In genomic region chr10:66741819-66742218, GRCm38 (mm10) we compare ENCODE assay signal across 9 mouse cellular contexts.
DNase-seq lines count a peak whose midpoint lies in the region; ATAC-seq and TF ChIP-seq lines count a peak whose summit lies in the region.
"Had no signal": no experiment of that assay in that cellular context is flagged by ENCODE, and none has a peak within 500 bp of the region (broad histone marks: within the 10 kb centered on the region; RNA-seq: fewer than 3 reads in every experiment).

No protein-coding gene starts in this region.

- H3K9ac ChIP-seq in kidney, embryonic 16.5 days (replicated peaks; ENCODE audit: low read length): no peak overlapping the region
- H3K9ac ChIP-seq: hindbrain, embryonic 15.5 days had no signal

- DNase-seq in kidney, adult 9 months: peak; percentile 32
- DNase-seq in ES-CJ7 (ENCODE audit: low read depth, low spot score): peak; percentile 59
- DNase-seq in brain, embryonic 14.5 days (ENCODE audit: low read depth): no peak
- no peak for DNase-seq in gastrocnemius, adult 8-10 months (ENCODE audit: low spot score in 2 of 2)

- no peaks in the 10 kb centered on the region for H3K9me3 ChIP-seq in kidney, embryonic 16.5 days (ENCODE audit: low read length)
- H3K9me3 ChIP-seq: hindbrain, embryonic 15.5 days had no signal

- H3K36me3 ChIP-seq in kidney, embryonic 16.5 days (ENCODE audit: insufficient read depth, low read length): no peaks in the 10 kb centered on the region
- H3K36me3 ChIP-seq: hindbrain, embryonic 15.5 days had no signal

- H3K4me1 ChIP-seq in kidney, embryonic 16.5 days (ENCODE audit: insufficient read depth, low read length): no peaks in the 10 kb centered on the region
- H3K4me1 ChIP-seq: hindbrain, embryonic 15.5 days had no signal

- TF ChIP-seq CTCF in brain, embryonic 14.5 days (IDR thresholded peaks at IDR 0.05; ENCODE audit: borderline replicate concordance, extremely low read depth, insufficient read depth, insufficient read length): peak; percentile 34; the same call in 1 of the 2 replicates

- WGBS in kidney, embryonic 16.5 days: 62% methylated on average over 3 of the region's 3 CpGs

- no peak for TF ChIP-seq POLR2A in brain, embryonic 14.5 days (IDR thresholded peaks at IDR 0.05; ENCODE audit: borderline replicate concordance, extremely low read depth, insufficient read depth, insufficient read length, poor library complexity, severe bottlenecking)

- no peak overlapping the region for H3K4me3 ChIP-seq in kidney, embryonic 16.5 days (ENCODE audit: low read length)
- H3K4me3 ChIP-seq: hindbrain, embryonic 15.5 days had no signal

- no peak overlapping the region for H3K4me2 ChIP-seq in kidney, embryonic 16.5 days (replicated peaks; ENCODE audit: low read depth, low read length)
- H3K4me2 ChIP-seq: hindbrain, embryonic 15.5 days had no signal

- H3K27ac ChIP-seq in kidney, embryonic 16.5 days (ENCODE audit: low read length): no peak overlapping the region
- H3K27ac ChIP-seq: hindbrain, embryonic 15.5 days had no signal

- no peaks in the 10 kb centered on the region for H3K27me3 ChIP-seq in kidney, embryonic 16.5 days (ENCODE audit: insufficient read depth, low read length)
- H3K27me3 ChIP-seq: hindbrain, embryonic 15.5 days had no signal

- no peak for ATAC-seq in kidney, embryonic 16.5 days (ENCODE audit: low FRiP score, low TSS enrichment)
- peak; percentile 48 to 64; a peak in 2 of 4 replicates for ATAC-seq in hematopoietic stem cell, adult 5-6 weeks (replicated peaks in 1 of 2; ENCODE audit: insufficient read depth in 1 of 2, low FRiP score in 2 of 2, low TSS enrichment in 1 of 2, low read depth in 1 of 2, poor library complexity in 2 of 2, severe bottlenecking in 2 of 2)
- ATAC-seq in megakaryocyte, adult 5-6 weeks (ENCODE audit: poor library complexity, severe bottlenecking): no peak
- ATAC-seq in inflammation-experienced regulatory T-cells, adult 6 months: no peak

Comparison
In these comparisons a context has a peak if more than half of its experiments do, and no peak if none do; other contexts are left out.
1. DNase-seq: peak in kidney, adult 9 months (single experiment) and ES-CJ7 (single experiment); none in brain, embryonic 14.5 days (single experiment) and gastrocnemius, adult 8-10 months (0 of 2).
2. ATAC-seq: peak in hematopoietic stem cell, adult 5-6 weeks (2 of 2); none in kidney, embryonic 16.5 days (single experiment), megakaryocyte, adult 5-6 weeks (single experiment) and inflammation-experienced regulatory T-cells, adult 6 months (single experiment).